Mouse (Mus musculus): ENCODE measurements around the gene Zpbp2.

DNA sequence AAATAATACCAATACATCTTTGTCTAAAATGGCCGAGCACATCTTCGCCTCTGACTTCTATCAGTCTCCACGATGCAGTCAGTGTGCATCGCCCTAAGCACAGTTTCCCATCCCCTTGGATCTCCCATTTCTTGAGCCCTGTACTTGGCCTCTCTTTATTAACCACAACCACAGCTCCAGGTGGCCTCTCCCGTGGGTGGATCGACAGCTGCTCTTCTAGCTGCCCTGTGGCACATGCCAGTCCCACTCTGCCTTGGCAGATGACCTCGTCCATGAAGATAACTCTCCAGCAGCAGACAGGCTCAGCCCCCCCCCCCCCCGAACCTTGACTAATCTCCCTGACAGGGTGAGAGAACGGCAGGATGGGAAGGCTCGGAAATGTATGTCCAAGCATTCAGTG is 44.6 kb downstream of the Zpbp2 start:
- TF ChIP-seq POLR2A (IDR thresholded peaks at IDR 0.05; ENCODE audit: extremely low read depth, insufficient read depth, low read length): no peak
- TF ChIP-seq CTCF (IDR thresholded peaks at IDR 0.05; ENCODE audit: low read depth, low read length): no peak

Measured in liver, adult 2 months (tissue).